Mouse (Mus musculus) lung, postnatal 0 days (tissue): ENCODE measurements around the gene Lrrc58. TPM values are rescaled to one million over a fixed set of nuclear protein-coding genes. Genes with fewer than 3 reads are reported as not detected.

ENCODE experiments used
- ATAC-seq: fragments of 200-750 bp; cut with Nextera tagmentation; 2 replicates; pipeline ENCODE4 v1.8.0; 2017; ENCODE audit warnings: moderate library complexity
- DNase-seq: peaks from one replicate; pipeline ENCODE4 v3.0.0-alpha.2; 2016; ENCODE audit warnings: low spot score
- H3K27ac ChIP-seq: fragments of 300-500 bp; sonication (generic); 2 replicates; pipeline ENCODE4 v1.5.1; 2014; ENCODE audit warnings: antibody characterized with exemption, mild to moderate bottlenecking, low read length, mixed read lengths
- H3K27me3 ChIP-seq: fragments of 300-500 bp; sonication (generic); replicated peaks from 2 replicates; pipeline ENCODE4 v1.6.1; 2014; ENCODE audit warnings: low read length, mixed read lengths; ENCODE audit not compliant: insufficient read depth
- H3K36me3 ChIP-seq: fragments of 300-500 bp; sonication (generic); 2 replicates; pipeline ENCODE4 v1.6.1; 2014; ENCODE audit warnings: low read length, mixed read lengths; ENCODE audit not compliant: insufficient read depth
- H3K4me1 ChIP-seq: fragments of 300-500 bp; sonication (generic); 2 replicates; pipeline ENCODE4 v1.6.1; 2014; ENCODE audit warnings: antibody characterized with exemption, low read depth, low read length, mixed read lengths; ENCODE audit not compliant: insufficient read depth
- H3K4me2 ChIP-seq: fragments of 300-500 bp; sonication (generic); replicated peaks from 2 replicates; pipeline ENCODE4 v1.6.1; 2014; ENCODE audit warnings: low read depth, mild to moderate bottlenecking, low read length, moderate library complexity, mixed read lengths
- H3K4me3 ChIP-seq: fragments of 300-500 bp; sonication (generic); 2 replicates; pipeline ENCODE4 v1.5.1; 2014; ENCODE audit warnings: low read depth, low read length
- H3K9ac ChIP-seq: fragments of 300-500 bp; sonication (generic); replicated peaks from 2 replicates; pipeline ENCODE4 v1.6.1; 2014; ENCODE audit warnings: low read depth, mild to moderate bottlenecking
- H3K9me3 ChIP-seq: fragments of 300-500 bp; sonication (generic); 2 replicates; pipeline ENCODE4 v1.6.1; 2016; ENCODE audit warnings: low read length, mixed read lengths
- CTCF ChIP-seq: IDR thresholded peaks from 2 replicates; pipeline ENCODE4 v1.5.1; 2016; ENCODE audit warnings: antibody characterized with exemption, mild to moderate bottlenecking
- EP300 ChIP-seq: IDR thresholded peaks from 2 replicates; pipeline ENCODE4 v1.6.1; 2016; ENCODE audit warnings: antibody characterized with exemption, mild to moderate bottlenecking, control low read depth
- WGBS: fragments of 180-500 bp; shearing (Covaris S2); extraction: QIAGEN DNeasy Blood & Tissue Kit; methylation state at CpG from one replicate; pipeline ENCODE4 v1.1.7; 2014; 5-methylcytosine and 5-hydroxymethylcytosine counted together
- polyA plus RNA-seq: library from polyadenylated mRNA; unstranded; fragments of >200 nt; fragmentation: Nextera tagmentation; extraction: Ambion mirVana; gene quantifications from 2 replicates; pipeline ENCODE4 v1.2.1, GENCODE M21; 2015

Lrrc58 gene
- polyA plus RNA-seq = 40.7 and 47.8 TPM in 2 replicates

DNA sequence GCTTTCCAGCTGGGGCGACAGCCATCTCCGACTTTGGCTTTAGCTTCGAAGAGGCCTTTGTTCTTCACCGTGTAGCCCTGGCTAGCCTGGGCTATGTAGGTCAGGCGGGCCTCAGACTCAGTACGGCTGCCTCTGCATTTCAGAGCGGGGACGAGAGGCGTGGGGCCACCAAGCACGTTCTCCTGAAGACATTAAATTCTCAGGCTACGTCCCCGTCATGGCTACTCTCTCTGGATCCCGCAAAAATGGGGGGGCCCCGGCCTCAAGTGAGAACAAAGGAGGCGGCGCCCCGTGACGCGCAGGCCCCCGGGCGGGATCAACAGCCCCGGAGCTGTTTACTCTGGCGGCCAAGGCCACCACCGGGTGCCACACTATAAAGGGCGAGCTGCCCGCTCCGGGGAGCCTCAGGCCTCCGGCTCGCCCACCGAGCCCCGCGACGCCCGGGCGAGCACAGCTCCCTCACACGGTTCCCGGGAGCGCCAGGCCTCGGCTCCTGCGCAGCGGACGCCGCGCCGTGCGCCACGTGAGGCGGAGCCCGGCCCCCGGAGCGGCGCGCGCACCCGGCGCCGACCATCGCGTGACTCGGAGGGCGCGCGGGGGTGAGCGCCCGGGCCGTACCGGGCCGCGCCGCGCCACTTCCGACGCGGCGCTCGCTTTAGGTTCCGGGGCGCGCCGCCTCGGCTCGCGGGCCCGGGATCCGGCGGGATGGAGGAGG, at the start of gene Lrrc58:
Gene Lrrc58, plus strand, starts transcription at position 599 of the 715 bp plus-strand sequence.
- peak within 1 kb of the TSS; percentile 92 for H3K9ac ChIP-seq
- peaks cover 12% of the 10 kb centered on the region for H3K4me1 ChIP-seq
- DNase-seq (peak; percentile 87), ATAC-seq (peak; percentile 93)
- WGBS = 1% methylated on average over 73 of the region's 86 CpGs
- H3K27me3 ChIP-seq = no peaks in the 10 kb centered on the region
- no peaks in the 10 kb centered on the region for H3K36me3 ChIP-seq
- TF ChIP-seq CTCF (no peak), EP300 (no peak)
- peak within 1 kb of the TSS; percentile 96 for H3K4me3 ChIP-seq
- no peaks in the 10 kb centered on the region for H3K9me3 ChIP-seq
- peak within 1 kb of the TSS; percentile 99 for H3K27ac ChIP-seq
- H3K4me2 ChIP-seq = peak within 1 kb of the TSS; percentile 70

DNA sequence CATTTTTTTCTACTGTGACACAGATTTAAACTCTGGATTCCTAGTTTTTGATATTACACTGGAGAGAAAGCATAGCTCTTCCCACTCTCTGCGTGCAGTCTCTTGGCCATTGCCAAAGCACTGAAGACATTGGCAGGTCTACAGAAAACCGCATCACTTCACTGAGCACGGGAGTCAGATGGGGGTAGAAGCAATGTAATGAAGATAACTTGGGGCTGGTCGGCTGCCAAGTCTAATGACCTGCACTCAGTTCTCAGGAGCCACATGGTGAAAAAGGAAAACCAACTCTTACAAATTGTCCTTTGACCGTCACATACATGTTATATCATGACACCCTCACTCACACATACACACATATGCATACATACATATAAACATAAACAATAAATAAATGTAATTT, 44.2 kb upstream of the Lrrc58 start:
- ATAC-seq = no peak
- Histone ChIP-seq H3K4me3 (no peak overlapping the region), H3K4me1 (no peaks in the 10 kb centered on the region), H3K27me3 (no peaks in the 10 kb centered on the region), H3K9ac (no peak overlapping the region), H3K27ac (no peak overlapping the region), H3K9me3 (no peaks in the 10 kb centered on the region), H3K36me3 (peaks cover 62% of the 10 kb centered on the region), H3K4me2 (no peak overlapping the region)
- WGBS = 70% methylated on average over 5 of the region's 5 CpGs
- TF ChIP-seq CTCF = no peak
- TF ChIP-seq EP300 = no peak
- DNase-seq = no peak

DNA sequence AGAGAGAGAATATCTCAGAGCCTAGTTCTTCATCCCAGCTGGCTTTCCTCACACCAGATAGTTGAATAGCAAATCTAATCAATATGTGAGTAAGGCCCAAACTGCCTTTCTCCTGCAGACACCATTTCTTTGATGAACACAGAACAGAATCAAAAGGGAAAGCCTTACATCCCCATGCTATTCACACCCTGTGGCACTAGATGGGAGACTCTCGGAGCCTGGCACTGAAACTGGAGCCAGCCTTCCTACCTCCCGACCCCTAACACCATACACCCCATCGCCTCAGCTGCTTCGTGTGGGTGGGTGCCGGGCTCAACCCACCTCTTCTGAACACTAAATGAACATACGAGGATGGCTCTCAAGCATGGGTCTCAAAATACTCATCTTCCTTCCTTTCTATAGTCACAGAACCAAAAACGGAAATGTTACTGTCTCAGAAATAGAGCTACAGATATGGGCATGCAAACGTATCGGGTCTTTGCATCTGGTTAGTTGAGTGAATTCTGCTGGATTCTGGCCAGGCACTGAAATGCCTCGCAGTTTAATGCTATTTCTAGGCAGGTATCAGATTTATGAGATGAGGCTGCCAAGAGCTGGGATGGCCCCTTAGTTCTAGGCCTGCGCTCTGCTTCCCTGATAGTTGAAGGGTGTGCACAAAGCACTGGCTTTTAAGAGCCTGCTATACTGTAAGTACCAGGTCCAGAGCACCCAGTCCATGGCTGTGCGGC, 43.2 kb upstream of the Lrrc58 start:
- WGBS = 88% methylated on average over 12 of the region's 12 CpGs
- no peaks in the 10 kb centered on the region for H3K27me3 ChIP-seq
- peaks cover 68% of the 10 kb centered on the region for H3K36me3 ChIP-seq
- no peak for ATAC-seq
- DNase-seq = no peak
- TF ChIP-seq EP300 (no peak), CTCF (no peak)
- no peak overlapping the region for H3K27ac ChIP-seq
- H3K9ac ChIP-seq = no peak overlapping the region
- no peaks in the 10 kb centered on the region for H3K4me1 ChIP-seq
- H3K9me3 ChIP-seq = no peaks in the 10 kb centered on the region
- H3K4me3 ChIP-seq = no peak overlapping the region
- H3K4me2 ChIP-seq = no peak overlapping the region

DNA sequence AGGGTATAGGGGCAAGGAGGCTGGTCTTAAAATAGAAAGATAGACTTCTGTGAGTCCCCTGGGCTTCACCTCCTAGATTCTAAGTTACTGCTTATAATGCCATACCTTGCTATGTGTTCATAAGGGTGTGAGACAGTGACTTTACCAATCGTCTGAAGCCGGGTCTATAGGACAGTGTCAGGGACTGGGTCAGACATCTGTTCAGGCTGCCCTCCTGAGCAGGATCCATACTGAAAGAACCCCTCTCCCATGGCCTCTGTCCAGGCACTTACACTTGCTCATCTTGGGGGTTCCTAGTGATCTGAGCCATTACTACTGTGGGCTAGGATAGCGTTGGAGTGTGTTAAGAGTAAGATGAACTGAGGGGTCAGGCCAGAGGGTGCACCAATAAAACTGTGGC, 41.9 kb upstream of the Lrrc58 start:
- ATAC-seq (no peak), DNase-seq (no peak)
- Histone ChIP-seq H3K4me2 (no peak overlapping the region), H3K36me3 (peaks cover 60% of the 10 kb centered on the region), H3K27ac (no peak overlapping the region), H3K9ac (no peak overlapping the region), H3K9me3 (no peaks in the 10 kb centered on the region), H3K27me3 (no peaks in the 10 kb centered on the region), H3K4me3 (no peak overlapping the region), H3K4me1 (no peaks in the 10 kb centered on the region)
- 93% methylated on average over 3 of the region's 3 CpGs for WGBS
- no peak for TF ChIP-seq EP300
- no peak for TF ChIP-seq CTCF

DNA sequence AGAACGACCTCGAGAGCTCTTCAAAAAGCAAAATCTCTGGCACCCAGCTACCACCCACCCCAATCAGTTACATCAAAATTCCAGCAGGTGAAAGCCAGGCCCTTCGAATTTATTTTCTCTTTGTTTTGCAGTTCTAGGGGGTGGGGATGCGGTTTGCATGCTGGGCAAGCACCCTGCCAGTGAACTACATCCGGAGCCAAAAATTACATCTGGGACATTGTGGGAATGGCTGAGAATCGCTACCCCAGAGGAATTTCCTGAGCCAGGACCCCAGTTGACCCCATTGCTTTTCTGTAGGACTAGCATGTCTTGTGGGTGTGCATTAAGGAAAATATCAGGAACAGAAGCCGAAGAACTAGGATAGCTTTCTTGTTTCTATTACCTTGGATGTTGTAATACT, 37.1 kb upstream of the Lrrc58 start:
- Histone ChIP-seq H3K27me3 (no peaks in the 10 kb centered on the region), H3K9me3 (no peaks in the 10 kb centered on the region), H3K27ac (no peak overlapping the region), H3K4me3 (no peak overlapping the region), H3K9ac (no peak overlapping the region), H3K4me2 (no peak overlapping the region), H3K36me3 (peaks cover 48% of the 10 kb centered on the region; the same call in 1 of the 2 replicates), H3K4me1 (no peaks in the 10 kb centered on the region)
- no peak for DNase-seq
- WGBS = 71% methylated on average over 7 of the region's 7 CpGs
- TF ChIP-seq EP300 (no peak), CTCF (no peak)
- ATAC-seq = no peak

DNA sequence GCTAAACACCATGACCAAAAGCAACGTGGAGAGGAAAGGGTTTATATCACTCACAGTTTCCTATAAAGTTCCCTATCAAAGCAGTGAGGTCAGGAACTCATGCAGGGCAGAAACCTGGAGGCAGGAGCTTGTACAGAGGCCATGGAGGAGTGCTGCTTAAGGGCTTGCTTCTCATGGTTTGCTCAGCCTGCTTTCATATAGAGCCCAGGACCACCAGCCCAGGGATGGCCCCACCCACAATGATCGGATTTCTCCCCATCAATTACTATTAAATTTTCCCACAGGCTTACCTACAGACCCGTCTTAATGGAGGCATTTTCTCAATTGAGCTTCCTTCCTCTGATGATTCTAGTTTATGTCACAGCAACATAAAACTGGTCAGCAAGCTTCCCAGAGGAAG, 30.6 kb upstream of the Lrrc58 start:
- TF ChIP-seq CTCF (no peak), EP300 (no peak)
- DNase-seq (no peak), ATAC-seq (no peak)
- Histone ChIP-seq H3K36me3 (peaks cover 17% of the 10 kb centered on the region; the same call in 1 of the 2 replicates), H3K27ac (no peak overlapping the region), H3K4me1 (no peaks in the 10 kb centered on the region), H3K4me2 (no peak overlapping the region), H3K9ac (no peak overlapping the region), H3K9me3 (no peaks in the 10 kb centered on the region), H3K27me3 (no peaks in the 10 kb centered on the region), H3K4me3 (no peak overlapping the region)
- 54% methylated on average over 3 of the region's 3 CpGs for WGBS
